Mouse (Mus musculus) brain, embryonic 14.5 days (tissue): ENCODE data around the gene Tmem235.

Experiments
- CTCF ChIP-seq: fragments of 200-500 bp; IDR thresholded peaks from 2 replicates; pipeline ENCODE4 v1.5.1; 2012; ENCODE audit warnings: inconsistent platforms, mild to moderate bottlenecking, moderate library complexity, borderline replicate concordance; ENCODE audit not compliant: insufficient read depth, insufficient read length; ENCODE audit errors: extremely low read depth
- POLR2A ChIP-seq: fragments of 200-500 bp; IDR thresholded peaks from 2 replicates; pipeline ENCODE4 v1.6.1; 2012; ENCODE audit warnings: mild to moderate bottlenecking, inconsistent platforms, borderline replicate concordance; ENCODE audit not compliant: poor library complexity, insufficient read depth, insufficient read length, severe bottlenecking; ENCODE audit errors: extremely low read depth

- TF ChIP-seq CTCF: no peak
- TF ChIP-seq POLR2A: no peak
Measured at GRCm38 (mm10) chr11:117879676-117880075, 19.1 kb downstream of the Tmem235 start.
